Mouse (Mus musculus) frontal cortex, postnatal 10 days (tissue): Measurements from ENCODE around the gene Tmem179.
A peak's percentile ranks its signal among the peaks of the same experiment; 100 is the strongest.

Experiments used
- DNase-seq, 2 experiments: peaks; one replicate each; pipeline ENCODE4 v3.0.0; 2022; ENCODE audit warnings: low spot score in 2 of 2, mixed read lengths in 1 of 2

Tmem179 gene

DNA sequence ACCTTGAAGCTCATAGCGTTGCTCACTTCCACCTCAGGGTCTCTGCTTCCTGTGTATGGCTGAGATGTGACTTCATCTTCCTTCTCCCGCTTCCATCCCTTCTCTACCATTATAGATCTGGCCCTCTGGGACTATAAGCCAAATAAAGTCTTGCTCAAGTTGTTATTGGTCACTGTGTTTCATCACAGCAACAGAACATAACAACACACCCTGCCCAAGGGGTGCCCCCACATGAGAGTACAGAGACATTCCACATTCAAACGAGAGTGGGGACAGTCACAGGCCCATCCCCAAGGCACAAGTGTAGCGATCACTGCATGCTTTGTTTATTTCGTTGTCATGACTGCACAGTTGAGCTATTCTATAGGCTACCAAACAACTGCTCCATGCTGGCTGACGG, 20.7 kb upstream of the Tmem179 start:
- DNase-seq = no peak

GRCm38 (mm10) chr12:112533758-112534157, 17.2 kb upstream of the Tmem179 start:
- no peak for DNase-seq

DNA sequence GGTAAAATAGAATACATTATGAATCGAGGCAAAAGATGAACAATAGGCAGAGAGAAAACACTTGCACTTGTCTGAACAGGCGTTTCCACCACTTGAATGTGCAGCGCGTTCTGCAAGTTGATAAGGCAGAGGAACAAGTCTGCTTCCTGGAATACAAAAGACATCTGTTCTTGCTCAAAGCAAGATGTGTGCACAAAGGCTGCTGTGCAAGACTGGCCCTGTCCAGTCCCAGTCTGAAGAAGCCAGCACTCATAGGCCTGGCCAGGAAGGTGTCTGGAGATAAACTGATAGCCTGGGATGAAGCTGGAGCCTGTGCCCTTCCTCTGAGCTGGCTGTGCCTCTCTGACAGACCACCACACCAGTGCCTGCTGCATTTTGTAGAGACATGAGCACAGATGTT, 1.6 kb upstream of the Tmem179 start:
- DNase-seq = no peak

- no peak for DNase-seq
Observed at GRCm38 (mm10) chr12:112514897-112515296, 1.6 kb downstream of the Tmem179 start.

DNA sequence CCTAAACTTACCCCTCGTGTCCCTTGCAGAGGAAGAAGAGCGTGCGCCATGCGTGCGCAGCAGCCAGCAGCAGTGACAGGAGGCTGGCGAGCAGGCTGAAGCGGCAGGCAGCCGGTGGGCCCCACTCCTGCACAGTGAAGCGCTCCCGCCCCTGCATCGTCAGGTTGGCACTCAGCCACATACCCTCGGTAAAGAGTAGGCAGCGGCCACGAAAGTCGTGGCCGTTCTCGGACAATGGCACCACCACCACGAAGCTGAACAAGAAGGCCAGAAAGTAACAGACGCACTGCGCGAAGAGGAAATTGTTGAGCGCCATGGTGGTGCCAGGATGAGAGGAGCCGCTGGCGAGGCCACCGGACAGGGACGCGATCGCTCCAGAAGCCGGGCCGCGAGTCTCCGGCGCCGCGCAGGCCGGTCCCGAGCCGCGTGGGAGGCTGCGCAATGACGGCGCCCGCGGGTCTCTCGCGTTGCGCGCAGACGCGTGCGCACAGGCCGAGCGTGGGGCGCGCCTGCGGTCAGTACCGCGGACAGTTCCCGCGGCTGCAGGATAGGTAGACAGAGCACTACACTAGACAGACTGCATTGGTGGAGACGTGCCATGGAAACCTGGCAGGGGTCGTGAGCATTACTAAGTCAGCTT, 5.7 kb downstream of the Tmem179 start:
- peak; percentile 39 to 73 for DNase-seq

DNA sequence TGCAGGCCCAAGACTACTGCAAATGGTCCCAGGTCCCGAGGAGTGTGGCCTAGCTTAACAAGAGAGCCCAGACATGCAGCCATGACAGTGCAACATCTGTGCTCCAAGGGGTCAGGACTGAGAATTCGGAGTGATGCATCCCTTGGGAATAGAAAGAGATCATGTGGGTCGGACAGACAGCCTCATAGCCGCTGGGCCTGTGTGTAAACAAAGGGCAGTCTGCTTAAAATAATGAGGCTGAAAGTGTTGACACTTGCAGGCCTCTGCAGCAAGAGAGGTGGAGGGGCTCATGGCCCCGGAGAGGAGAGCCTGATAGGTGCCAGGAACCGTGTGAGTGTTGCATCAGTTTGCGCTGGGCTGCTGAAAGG, 6.2 kb downstream of the Tmem179 start:
- DNase-seq = no peak

DNA sequence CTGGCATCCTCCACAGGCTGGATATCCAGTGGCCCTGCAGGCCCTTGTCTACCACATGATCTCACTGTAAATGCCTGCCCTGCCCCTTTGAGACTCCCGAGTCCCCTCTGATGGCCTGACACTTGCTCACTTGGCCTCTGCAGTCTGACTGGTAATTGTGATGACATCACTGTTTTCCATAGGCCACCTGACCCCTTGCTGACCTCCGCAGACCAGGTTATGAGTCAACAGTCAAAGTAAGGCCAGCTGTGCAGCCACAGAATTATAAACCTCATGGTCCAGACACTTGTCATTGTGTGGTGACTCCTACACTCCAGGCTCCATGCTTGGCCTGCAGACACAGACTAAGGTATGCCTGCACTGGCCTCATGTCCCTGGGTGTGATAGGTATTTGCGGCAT, 8.6 kb downstream of the Tmem179 start:
- no peak for DNase-seq

GRCm38 (mm10) chr12:112507264-112507663, 9.3 kb downstream of the Tmem179 start:
- peak in 1 of 2 experiments; percentile 44 for DNase-seq

DNA sequence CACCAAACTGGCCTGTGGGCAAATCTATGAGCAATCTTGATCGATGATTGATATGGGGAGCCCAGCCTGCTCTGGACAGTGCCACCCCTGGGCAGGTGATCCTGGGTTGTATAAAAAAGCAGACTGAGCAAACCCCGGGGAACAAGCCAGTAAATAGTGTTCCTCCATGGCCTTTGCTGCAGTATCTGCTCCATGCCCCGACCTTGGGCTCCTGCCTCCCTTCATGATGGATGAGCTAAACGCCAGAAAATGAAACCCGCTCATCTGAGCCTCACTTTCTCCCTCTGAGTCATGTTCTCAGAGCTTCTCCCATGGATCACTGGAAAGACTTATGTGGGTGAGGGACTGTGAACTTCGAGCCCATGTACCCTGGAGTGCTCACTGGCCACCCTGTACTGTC, 10.3 kb downstream of the Tmem179 start:
- no peak for DNase-seq

DNA sequence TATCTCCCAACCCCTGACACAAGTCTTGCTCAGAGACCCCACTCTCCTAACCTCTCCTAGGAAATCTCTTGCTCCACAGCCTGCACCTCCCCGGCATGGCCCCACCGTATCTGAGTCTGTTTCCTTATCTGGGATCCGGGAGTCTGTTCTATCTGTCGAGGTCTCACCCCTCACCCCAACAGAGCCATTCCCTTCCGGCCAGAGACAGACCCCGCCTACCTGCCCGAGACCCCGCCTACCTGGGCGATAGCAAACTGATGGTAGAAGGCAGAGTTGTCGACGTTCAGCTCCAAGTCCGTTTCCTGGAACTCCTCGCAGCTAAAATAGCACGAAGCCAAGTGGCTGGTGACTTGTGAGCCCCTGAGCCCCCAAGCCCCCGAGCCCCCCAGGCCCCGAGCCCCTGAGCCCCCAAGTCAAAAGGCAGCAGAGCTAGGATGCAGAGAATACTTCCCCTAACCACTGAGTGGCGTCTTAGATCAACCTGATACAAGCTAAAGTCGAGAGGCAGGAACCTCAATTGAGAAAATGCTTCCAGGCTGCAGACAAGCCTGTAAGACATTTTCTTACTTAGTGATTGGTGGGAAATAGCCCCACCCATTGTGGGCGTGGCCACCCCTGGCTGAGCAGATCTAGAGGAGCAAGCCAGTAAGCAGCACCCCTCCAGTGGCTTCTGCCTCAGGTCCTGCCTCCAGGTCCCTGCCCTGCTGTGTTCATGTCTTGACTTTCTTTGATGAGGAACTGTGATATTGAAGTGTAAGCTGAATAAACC, 13.4 kb downstream of the Tmem179 start:
- no peak for DNase-seq

GRCm38 (mm10) chr12:112498683-112499082, 17.9 kb downstream of the Tmem179 start:
- no peak for DNase-seq

DNA sequence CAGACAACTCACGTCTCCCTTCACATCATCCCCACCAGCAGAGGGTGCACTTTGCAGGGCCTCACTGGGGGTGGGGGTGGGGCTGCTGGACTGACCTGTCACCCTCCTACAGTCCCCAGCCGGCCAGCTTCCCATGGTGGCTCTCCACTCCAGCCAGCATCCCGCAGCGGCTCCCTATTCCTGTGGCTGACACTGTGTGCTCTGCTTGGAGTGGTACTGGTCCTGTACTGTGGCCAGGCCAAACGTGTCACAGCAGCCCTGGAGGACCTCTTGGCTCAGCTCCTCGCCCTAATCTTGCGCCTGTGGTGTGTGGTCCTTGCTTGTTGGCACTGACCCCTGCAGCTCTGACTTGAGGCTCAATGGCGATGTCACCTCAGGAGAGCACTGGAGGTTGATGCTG, 18.8 kb downstream of the Tmem179 start:
- DNase-seq = no peak

DNA sequence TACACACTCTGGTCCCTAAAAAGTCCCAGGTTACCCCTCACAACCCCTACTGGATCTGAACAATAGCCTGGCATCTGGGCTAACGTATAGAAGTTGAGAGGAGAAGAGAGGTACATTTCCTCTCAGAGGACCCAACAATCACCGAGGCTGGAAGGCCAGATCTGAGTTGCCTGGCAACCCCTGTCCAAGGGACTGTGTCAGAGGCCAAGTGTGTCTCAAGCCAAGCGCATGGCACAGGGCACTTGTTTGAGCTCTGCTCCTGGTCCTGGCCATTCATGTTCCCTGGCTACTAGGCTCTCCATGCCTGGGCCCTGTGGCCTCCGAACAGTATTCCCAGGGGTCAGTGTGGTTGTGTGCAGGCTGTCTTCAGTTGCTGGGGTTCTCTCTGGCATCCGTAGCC, 20.4 kb downstream of the Tmem179 start:
- DNase-seq = no peak

DNA sequence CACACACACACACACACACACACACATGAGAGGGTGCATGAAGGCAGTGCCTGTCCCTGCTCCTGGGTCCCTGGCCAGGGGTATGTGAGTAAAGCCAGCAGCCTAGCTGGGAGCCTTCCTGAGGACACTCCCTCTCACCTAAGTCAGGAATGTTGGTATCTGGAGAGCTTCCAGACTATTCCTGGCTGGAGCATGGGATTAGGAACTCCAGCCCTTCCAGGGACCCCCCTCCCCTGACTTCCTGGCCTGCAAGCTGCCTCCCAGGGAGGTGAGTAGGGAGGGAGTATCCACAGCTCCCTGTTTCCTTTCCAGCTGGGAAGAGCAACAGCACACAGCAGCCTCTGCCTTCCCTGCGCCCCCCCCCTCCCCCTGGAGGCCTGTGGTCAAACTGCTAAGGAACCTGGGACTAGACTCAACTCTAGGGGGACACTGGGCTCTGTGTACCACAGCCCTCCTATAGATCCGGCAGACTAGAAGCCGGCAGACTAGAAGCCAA, 26.1 kb downstream of the Tmem179 start:
- no peak for DNase-seq

- DNase-seq = no peak
Observed at GRCm38 (mm10) chr12:112489535-112489934, 27.0 kb downstream of the Tmem179 start.

DNA sequence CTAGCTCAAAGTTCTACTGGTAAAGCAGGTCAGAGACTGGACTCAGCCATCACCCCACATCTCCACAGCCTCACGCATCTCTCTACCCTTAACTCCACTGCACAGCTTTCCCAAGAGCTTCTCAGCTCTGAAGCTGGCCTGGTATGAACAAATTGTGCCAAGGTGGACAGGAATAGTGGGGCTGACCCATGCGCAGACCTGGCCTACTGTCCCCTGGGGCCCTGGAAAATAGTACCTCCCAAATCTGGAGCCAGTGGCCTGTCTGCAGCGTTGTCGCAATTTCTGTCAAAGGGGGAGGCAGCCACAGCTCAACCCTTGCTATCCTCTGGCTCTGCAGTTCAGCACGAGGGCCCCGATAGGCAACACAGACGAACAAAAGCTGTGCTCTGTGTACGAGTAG, 27.4 kb downstream of the Tmem179 start, which contains the start of gene A530016L24Rik:
TSS of gene A530016L24Rik (plus strand) at position 315 of the 400 bp plus-strand sequence.
- no peak for DNase-seq

DNA sequence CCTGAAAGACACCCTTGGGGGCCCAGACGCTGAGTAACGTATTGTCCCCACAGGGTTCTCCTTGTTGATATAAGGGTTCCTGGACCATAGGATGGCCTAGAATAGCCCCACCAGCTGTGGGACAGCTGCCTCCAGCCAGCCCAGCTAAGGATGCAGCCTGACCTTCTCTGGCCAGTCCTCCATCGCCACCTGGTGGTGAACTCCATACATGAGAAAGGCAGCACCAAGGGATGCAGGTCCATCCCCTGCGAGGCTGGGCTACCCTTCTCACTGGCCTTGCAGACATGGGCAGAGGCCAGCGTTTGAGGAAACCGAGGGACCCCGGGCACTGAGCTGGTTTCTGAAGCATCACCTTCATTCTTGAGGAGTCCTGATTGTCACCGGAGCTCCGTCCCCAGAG, 42.8 kb downstream of the Tmem179 start:
- DNase-seq = peak; percentile 46 to 84

DNA sequence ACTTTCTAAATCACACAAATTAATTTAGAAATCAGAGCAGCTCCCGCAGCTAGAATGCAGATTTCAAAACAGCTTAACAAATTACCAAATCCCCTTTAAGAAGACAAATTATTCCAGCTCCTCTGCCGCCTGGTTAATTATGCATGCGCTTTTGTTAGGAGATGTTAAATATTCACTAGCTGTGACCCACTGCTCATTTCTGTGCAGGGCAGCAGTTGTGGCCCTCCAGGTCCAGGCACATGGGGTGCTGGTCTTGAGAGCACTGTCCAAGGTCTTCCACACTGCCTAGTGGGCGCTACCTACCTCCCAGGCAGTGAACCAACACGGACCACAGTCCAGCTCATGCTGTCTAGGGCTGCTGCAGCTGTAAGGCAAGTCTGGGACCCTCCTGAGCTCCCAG, 46.3 kb downstream of the Tmem179 start:
- DNase-seq = no peak

DNA sequence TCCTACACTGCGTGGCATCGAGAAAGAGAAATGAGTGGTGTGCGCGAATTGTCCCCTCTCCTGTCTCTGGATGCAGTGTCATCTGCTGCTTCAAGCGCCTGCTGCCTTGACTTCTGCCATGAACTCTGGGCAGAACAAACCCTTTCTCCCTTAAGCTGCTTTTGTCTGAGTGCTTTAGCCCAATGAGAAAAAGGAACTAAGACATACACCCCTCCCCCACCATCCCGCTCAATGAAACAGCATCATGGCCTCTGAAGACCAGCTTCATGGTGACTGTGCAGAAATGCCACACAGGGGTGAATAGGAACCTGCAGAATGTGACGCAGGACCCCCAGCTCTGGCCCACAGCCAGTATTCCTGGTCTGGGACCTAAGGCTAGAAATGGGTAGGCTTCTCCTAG, 47.2 kb downstream of the Tmem179 start:
- no peak for DNase-seq

DNA sequence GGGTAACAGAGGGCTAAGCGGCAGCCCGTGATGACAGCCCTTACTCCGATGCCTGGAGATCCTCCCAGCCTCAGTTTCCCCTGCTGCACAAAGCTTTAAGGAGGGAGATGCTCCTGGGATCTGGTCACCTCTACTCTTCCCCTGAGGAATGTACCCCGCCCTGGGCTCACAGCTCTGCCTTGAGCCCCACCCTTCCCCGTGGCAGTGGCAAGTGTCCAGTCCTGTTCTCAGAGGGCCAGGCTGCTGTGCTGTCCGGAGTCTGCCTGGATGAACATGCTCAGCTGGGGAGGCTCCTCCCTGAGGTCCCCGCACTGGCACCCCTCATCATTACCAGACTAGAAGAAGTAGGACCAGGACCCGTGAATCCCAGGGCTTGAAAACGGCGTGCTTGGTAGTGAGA, 49.2 kb downstream of the Tmem179 start:
- DNase-seq = no peak

GRCm38 (mm10) chr12:112465928-112466327, 50.6 kb downstream of the Tmem179 start:
- no peak for DNase-seq

DNA sequence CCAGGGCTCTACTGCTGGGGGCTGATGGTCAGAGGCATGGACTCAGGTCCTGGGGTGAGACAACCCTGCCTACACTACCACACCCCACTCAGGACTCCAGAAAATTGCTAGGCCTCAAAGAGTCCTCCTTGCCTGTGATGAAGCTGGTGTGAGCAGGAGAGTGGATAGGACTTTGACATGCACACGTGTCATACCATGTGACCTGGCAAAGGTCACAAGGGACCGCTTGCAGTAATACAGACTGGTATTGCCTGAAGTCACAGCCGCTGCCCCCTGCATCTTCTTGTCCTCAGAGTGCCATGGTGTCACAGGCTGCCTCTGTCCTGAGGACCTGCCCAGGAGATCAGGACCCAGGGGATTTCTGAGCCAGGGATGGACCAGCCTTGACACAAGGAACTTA, 52.0 kb downstream of the Tmem179 start:
- no peak for DNase-seq

DNA sequence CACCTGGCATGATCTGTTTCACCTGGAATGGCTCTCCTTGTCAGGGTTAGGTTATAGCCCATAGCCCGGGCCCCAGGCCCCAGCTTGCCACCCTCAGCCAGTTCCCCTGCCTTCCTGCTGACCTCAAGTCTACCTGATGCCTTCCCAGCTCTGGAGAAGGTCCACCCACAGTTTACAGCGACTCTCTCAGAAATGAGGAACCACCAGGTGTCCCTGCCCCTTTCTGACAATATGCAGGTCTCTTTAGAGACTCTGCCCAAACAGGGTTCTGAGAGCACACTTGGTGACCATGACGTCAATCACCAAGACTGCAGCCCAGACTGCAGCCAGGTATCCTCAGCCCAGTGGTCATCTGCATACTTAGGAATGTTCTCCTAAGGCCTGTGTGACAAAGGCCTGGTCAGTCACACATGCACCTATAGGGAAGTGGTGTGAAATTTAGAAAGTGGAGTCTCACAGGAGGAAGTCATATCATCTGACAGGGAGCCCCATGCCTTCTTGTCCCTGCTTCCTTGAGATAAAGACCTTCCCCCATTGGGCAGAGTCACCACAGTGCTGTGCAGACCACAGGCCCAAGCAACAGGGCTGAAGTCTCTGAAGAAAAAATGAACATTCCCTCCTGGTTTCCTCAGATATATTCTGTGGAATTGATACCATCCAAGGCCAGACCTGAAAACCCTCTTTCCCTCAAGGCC, 52.6 kb downstream of the Tmem179 start:
- DNase-seq = no peak
